Mouse (Mus musculus) CH12.LX (cell line): ENCODE measurements at regions not wholly inside any gene's neighbourhood (a gene's known extent, or its start where the extent isn't known, plus 50 kb on each side); places are given as distances from the start of the nearest gene placed in this dataset.

Experiments
- CTCF ChIP-seq, 2 experiments: IDR thresholded peaks in 1 of 2; conservative IDR thresholded peaks in 1 of 2; 2 replicates each; pipeline ENCODE4 v1.5.1; 2011 to 2012; ENCODE audit warnings: low read depth in 2 of 2, low read length in 2 of 2, improper control_type of control experiment in 1 of 2, inconsistent platforms in 1 of 2, mild to moderate bottlenecking in 1 of 2, moderate library complexity in 1 of 2
- EP300 ChIP-seq: IDR thresholded peaks from 2 replicates; pipeline ENCODE4 v1.6.1; 2011; ENCODE audit warnings: low read length, improper control_type of control experiment
- GABPA ChIP-seq: IDR thresholded peaks from 2 replicates; pipeline ENCODE4 v1.6.1; 2012; ENCODE audit warnings: low read depth, low read length, improper control_type of control experiment, inconsistent platforms; ENCODE audit not compliant: insufficient replicate concordance
- JUND ChIP-seq: conservative IDR thresholded peaks from 2 replicates; pipeline ENCODE4 v1.6.1; 2011; ENCODE audit warnings: low read depth, low read length, improper control_type of control experiment
- KAT2A ChIP-seq: IDR thresholded peaks from 2 replicates; pipeline ENCODE4 v1.6.1; 2012; ENCODE audit warnings: low read length, improper control_type of control experiment, inconsistent platforms; ENCODE audit not compliant: insufficient replicate concordance
- MAFK ChIP-seq: IDR thresholded peaks from 2 replicates; pipeline ENCODE4 v1.6.1; 2011; ENCODE audit warnings: low read length, improper control_type of control experiment; ENCODE audit not compliant: insufficient replicate concordance
- MEF2A ChIP-seq: IDR thresholded peaks from 2 replicates; pipeline ENCODE4 v1.6.1; 2014; ENCODE audit warnings: low read depth, mild to moderate bottlenecking, inconsistent platforms, low read length, improper control_type of control experiment, borderline replicate concordance
- POLR2AphosphoS2 ChIP-seq: IDR thresholded peaks from 2 replicates; pipeline ENCODE4 v1.6.1; 2011; ENCODE audit warnings: low read depth, low read length, improper control_type of control experiment
- SMC3 ChIP-seq: IDR thresholded peaks from 2 replicates; pipeline ENCODE4 v1.6.1; 2011; ENCODE audit warnings: low read depth, low read length, improper control_type of control experiment
- ZC3H11A ChIP-seq: IDR thresholded peaks from 2 replicates; pipeline ENCODE4 v1.6.1; 2012; ENCODE audit warnings: low read depth, mild to moderate bottlenecking, inconsistent platforms, low read length, improper control_type of control experiment
- ZKSCAN1 ChIP-seq: IDR thresholded peaks from 2 replicates; pipeline ENCODE4 v1.6.1; 2012; ENCODE audit warnings: low read depth, inconsistent platforms, low read length, improper control_type of control experiment, borderline replicate concordance

DNA sequence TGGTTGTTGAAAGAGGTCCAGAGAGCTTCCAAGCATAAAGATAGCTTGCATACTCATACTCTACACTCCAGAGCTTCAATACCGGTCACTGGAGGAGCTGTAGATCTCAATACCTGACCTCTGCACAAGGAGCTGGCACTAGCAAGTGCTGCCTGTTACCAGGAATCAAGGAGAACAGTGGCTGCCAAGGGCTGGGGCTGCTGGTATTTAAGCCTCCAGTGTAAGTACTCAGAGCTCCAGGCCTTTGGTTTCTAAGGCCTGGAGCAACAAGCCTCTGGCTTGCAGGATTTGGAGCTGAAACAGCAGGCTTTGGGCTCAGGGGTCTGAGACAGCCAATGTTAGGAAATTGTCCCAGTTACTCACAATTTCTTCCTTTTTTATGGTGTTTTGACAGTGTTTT, 96.2 kb upstream of the Ccng1 start:
- no peak for TF ChIP-seq EP300
- TF ChIP-seq MAFK, result no peak
- no peak for TF ChIP-seq SMC3
- no peak for TF ChIP-seq GABPA
- no peak for TF ChIP-seq CTCF (conservative IDR thresholded peaks at IDR 0.05 in 1 of 2, IDR thresholded peaks at IDR 0.05 in 1 of 2; ENCODE audit: low read depth in 2 of 2, low read length in 2 of 2)
- TF ChIP-seq ZKSCAN1, result no peak
- TF ChIP-seq KAT2A, result no peak
- no peak for TF ChIP-seq POLR2AphosphoS2
- TF ChIP-seq JUND, result no peak
- no peak for TF ChIP-seq MEF2A
- TF ChIP-seq ZC3H11A, result no peak
